Mouse (Mus musculus) kidney, postnatal 10 days (tissue): ENCODE measurements at regions not wholly inside any gene's neighbourhood (a gene's known extent, or its start where the extent isn't known, plus 50 kb on each side); places are given as distances from the start of the nearest gene placed in this dataset.

Experiments used
- DNase-seq: peaks from one replicate; pipeline ENCODE4 v3.0.0; 2021; ENCODE audit warnings: mixed read lengths

DNA sequence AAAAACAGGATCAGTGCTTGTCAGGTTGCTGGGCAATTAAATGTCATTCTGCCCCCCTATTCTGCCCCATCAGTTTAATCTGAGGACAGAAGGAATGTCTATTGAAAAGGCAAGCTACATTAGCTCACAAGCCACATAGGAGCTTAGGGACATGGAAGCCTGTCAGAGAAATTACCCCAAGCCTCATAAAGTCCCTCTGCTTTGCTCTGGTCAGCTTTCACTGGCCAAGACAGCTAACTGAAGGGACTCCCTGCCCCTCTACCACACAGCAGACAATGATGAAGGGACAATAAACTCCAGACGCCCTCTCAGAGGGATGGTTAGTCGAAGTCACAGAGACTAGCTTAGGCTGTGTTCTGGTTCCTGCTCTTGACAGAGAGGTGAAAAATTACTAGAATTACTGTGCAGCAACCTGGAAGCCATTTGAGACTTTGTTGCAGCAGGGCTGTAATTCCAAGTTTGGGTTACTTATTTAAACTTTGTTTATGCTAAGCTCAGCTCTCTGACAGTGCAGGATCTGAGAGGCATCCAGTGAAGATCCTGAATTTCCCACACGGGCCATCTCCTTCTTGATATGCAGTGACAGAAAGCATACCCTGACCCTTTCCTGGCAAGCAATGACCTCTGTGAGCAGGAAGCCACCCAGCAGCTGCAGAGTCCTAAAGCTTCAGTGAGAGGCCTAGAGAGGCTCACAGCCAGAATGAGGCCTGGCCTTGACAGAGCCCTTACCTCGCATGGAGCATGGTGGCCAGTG lies 95.2 kb upstream of the Tmtc1 start:
- DNase-seq: no peak

GRCm38 (mm10) chr6:148534364-148534763 lies 90.2 kb upstream of the Tmtc1 start:
- no peak for DNase-seq

- DNase-seq: no peak
Measured at GRCm38 (mm10) chr6:148531068-148531467, 86.9 kb upstream of the Tmtc1 start.

DNA sequence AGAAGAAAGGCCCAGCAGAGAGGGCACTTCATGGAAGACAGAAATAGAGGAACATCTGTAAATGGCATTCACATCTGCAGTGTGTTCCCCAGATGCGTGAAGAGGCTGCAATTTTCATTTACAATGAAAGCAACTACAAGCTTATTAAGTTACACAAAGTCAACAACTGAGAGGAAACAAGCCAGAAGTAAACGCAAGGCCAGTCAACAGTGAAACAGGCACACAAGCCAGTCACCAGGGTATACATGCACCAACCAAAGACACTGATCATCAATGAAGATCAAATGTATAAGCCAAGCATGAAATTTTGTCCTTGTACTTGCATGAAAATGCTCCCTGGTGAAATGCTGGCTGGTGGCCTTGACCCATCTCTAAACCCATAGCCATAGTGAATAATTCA lies 84.4 kb upstream of the Tmtc1 start:
- no peak for DNase-seq

GRCm38 (mm10) chr6:148522893-148523292 lies 78.7 kb upstream of the Tmtc1 start:
- DNase-seq: no peak

GRCm38 (mm10) chr6:148517536-148518245 lies 73.5 kb upstream of the Tmtc1 start:
- no peak for DNase-seq

DNA sequence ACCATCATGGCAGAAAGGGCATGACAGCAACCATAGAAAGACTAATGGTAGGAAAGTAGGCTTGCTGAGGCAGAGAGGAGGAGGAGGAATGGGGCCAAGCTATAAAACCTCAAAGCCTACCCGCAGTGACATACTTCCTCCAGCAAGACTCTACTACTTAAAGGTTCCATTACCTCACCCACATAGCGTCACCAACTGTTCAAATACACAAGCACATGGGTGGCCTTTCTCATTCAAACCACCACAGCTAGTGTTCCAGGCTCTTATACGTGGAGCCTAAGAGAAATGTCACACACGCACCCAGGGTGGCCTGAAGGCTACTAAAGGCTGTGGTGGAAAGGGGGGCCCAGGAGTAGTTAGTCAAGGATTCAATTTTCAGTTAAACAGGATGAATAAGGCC lies 72.5 kb upstream of the Tmtc1 start:
- DNase-seq: no peak

DNA sequence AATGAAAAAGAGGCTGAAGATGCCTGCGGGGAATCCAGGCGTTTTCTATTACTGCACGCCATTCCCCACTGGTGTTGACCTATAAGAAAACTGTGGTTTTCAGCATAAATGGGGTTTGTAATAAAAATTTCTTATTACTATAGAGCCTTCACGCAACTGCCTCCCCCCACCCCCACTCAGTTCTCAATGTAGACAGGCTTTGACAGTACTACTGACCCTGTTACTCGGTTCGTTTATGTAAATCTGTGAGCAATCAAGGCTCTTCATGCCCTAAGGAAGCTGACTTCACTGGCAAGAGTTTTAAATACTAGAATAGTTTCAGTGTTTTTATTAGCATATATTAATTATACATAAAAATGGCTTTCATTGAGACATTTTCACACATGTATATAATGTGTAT lies 70.9 kb upstream of the Tmtc1 start:
- no peak for DNase-seq

- DNase-seq: no peak
Measured at GRCm38 (mm10) chr6:148514645-148515044, 70.5 kb upstream of the Tmtc1 start.

- DNase-seq: no peak
Measured at GRCm38 (mm10) chr6:148514124-148514523, 69.9 kb upstream of the Tmtc1 start.

- no peak for DNase-seq
Measured at GRCm38 (mm10) chr6:148513134-148513533, 68.9 kb upstream of the Tmtc1 start.

DNA sequence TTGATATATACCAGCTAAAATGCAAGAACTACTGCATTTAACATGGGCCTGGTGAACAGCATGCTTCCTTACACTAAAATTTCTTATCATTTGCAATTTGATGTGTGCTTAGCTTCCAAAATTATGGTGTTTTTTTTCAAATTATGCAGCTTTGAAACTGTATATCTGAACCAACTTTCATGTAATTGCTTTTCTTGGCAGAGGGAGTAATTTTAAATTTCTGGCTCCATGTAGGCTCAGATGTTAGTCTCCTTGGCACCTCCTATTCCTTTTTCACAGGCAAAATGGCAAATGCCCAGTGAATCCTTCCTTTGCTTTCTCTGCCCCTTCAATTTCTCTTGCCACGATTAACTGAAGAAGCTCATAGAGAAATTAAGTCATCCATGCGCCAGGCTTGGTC lies 61.1 kb upstream of the Tmtc1 start:
- no peak for DNase-seq

DNA sequence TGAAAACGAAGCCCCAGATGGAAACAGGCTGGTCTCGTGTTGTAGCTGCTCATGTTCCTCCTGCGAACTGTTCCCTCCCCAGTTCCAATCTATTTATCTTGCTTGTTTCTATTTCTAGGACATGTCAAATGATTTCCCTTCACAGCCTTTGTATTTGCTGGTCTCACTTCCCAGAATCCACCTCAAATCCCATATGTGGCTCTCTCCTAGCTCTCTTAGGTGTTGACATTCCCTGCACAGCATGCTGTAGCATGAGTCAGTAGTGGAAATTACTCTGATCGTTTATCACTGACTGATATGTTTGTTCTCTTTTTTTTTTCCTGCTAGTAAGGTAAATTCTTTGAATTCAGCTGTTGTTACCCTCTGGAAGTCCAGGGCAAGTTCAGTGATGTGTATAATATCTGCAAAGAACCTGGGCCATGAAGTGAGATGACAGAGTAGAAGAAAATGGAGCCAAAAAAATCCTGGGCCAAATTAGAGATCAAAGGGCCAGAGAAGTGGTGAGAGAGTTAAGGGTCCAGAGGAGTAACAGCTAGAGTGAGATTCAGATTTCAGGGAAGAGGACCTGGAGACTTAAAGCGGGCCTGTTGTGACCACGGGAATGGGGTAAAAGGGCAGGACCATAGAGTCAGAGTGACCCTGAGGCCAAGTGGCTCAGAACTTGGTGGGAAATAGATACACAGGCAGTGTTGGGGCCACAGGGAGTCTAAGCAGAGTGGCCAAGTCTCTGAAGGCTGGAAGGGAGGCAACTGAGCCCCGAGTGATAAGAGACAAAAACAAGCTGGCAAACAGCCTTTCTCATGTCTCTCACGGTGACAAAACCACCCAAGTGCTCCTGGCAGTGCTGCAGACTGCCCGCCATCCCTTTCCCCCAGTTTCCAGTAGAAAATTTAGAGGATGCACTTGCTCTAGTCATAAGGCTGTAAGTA lies 56.3 kb upstream of the Tmtc1 start:
- DNase-seq: no peak
